Mouse (Mus musculus) hindbrain, embryonic 11.5 days (tissue): ENCODE measurements around the gene Psg16. TPM values are rescaled to one million over a fixed set of nuclear protein-coding genes. Genes with fewer than 3 reads are reported as not detected.

ENCODE experiments used
- ATAC-seq: fragments of 200-750 bp; cut with Nextera tagmentation; 2 replicates; pipeline ENCODE4 v1.8.0; 2017; ENCODE audit warnings: mild to moderate bottlenecking, moderate TSS enrichment, moderate library complexity; ENCODE audit not compliant: low FRiP score
- DNase-seq: peaks from one replicate; pipeline ENCODE4 v3.0.0-alpha.2; 2015; ENCODE audit warnings: low spot score
- H3K27ac ChIP-seq: fragments of 300-500 bp; sonication (generic); 2 replicates; pipeline ENCODE4 v1.5.1; 2014; ENCODE audit warnings: mild to moderate bottlenecking, low read depth, low read length
- H3K27me3 ChIP-seq: fragments of 300-500 bp; sonication (generic); 2 replicates; pipeline ENCODE4 v1.6.1; 2014; ENCODE audit warnings: mild to moderate bottlenecking, low read length, moderate library complexity, mixed read lengths; ENCODE audit not compliant: control insufficient read depth, insufficient read depth
- H3K36me3 ChIP-seq: fragments of 300-500 bp; sonication (generic); 2 replicates; pipeline ENCODE4 v1.6.1; 2014; ENCODE audit warnings: mild to moderate bottlenecking, low read length, moderate library complexity, mixed read lengths; ENCODE audit not compliant: control insufficient read depth, insufficient read depth
- H3K4me1 ChIP-seq: fragments of 300-500 bp; sonication (generic); replicated peaks from 2 replicates; pipeline ENCODE4 v1.6.1; 2014; ENCODE audit warnings: low read length, mixed read lengths; ENCODE audit not compliant: control insufficient read depth, insufficient read depth
- H3K4me2 ChIP-seq: fragments of 300-500 bp; sonication (generic); replicated peaks from 2 replicates; pipeline ENCODE4 v1.6.1; 2014; ENCODE audit warnings: mild to moderate bottlenecking, low read depth, low read length
- H3K4me3 ChIP-seq: fragments of 300-500 bp; sonication (generic); 2 replicates; pipeline ENCODE4 v1.5.1; 2014; ENCODE audit warnings: low read depth, low read length
- H3K9ac ChIP-seq: fragments of 300-500 bp; sonication (generic); 2 replicates; pipeline ENCODE4 v1.6.1; 2014; ENCODE audit warnings: low read depth, low read length
- H3K9me3 ChIP-seq: fragments of 300-500 bp; sonication (generic); 2 replicates; pipeline ENCODE4 v1.6.1; 2016; ENCODE audit warnings: low read length; ENCODE audit not compliant: control insufficient read depth
- WGBS: fragments of 180-500 bp; shearing (Covaris S2); extraction: QIAGEN DNeasy Blood & Tissue Kit; methylation state at CpG from one replicate; pipeline ENCODE4 v1.1.7; 2014; 5-methylcytosine and 5-hydroxymethylcytosine counted together
- polyA plus RNA-seq: library from polyadenylated mRNA; unstranded; fragments of >200 nt; fragmentation: Nextera tagmentation; extraction: Ambion mirVana; gene quantifications from 2 replicates; pipeline ENCODE4 v1.2.1, GENCODE M21; 2014

Psg16 gene
- polyA plus RNA-seq, 1 experiment from 2014 or later: 0.05 TPM

- WGBS: 9% methylated on average over 15 of the region's 17 CpGs
- H3K36me3 ChIP-seq: no peaks in the 10 kb centered on the region
- DNase-seq (peak; percentile 78), ATAC-seq (peak; percentile 45; the same call in 1 of the 2 replicates)
- H3K4me1 ChIP-seq: 0 out of 2 replicates have a peak, but pooled peaks cover 2% of the 10 kb centered on the region
- no peak overlapping the region for H3K4me2 ChIP-seq
- H3K9ac ChIP-seq: no peak overlapping the region
- H3K4me3 ChIP-seq: no peak overlapping the region
- no peak overlapping the region for H3K27ac ChIP-seq
- no peaks in the 10 kb centered on the region for H3K9me3 ChIP-seq
- peaks cover 2% of the 10 kb centered on the region; the same call in 1 of the 2 replicates for H3K27me3 ChIP-seq
These were observed 22.8 kb upstream of the Psg16 start for GRCm38 (mm10) chr7:17050933-17051594.

GRCm38 (mm10) chr7:17054325-17054989, 19.4 kb upstream of the Psg16 start:
- Histone ChIP-seq H3K4me2 (no peak overlapping the region), H3K4me3 (no peak overlapping the region), H3K9ac (no peak overlapping the region), H3K4me1 (peaks cover 14% of the 10 kb centered on the region; the same call in 1 of the 2 replicates), H3K27me3 (peaks cover 3% of the 10 kb centered on the region; the same call in 1 of the 2 replicates), H3K36me3 (no peaks in the 10 kb centered on the region), H3K27ac (no peak overlapping the region), H3K9me3 (no peaks in the 10 kb centered on the region)
- WGBS: 87% methylated on average over 15 of the region's 16 CpGs
- DNase-seq (no peak), ATAC-seq (no peak)

- no peak overlapping the region for H3K4me3 ChIP-seq
- no peak overlapping the region for H3K9ac ChIP-seq
- peaks cover 3% of the 10 kb centered on the region; the same call in 1 of the 2 replicates for H3K27me3 ChIP-seq
- no peaks in the 10 kb centered on the region for H3K36me3 ChIP-seq
- no peak overlapping the region for H3K4me2 ChIP-seq
- no peak overlapping the region for H3K27ac ChIP-seq
- WGBS: 90% methylated on average over 4 of the region's 4 CpGs
- no peaks in the 10 kb centered on the region for H3K9me3 ChIP-seq
- H3K4me1 ChIP-seq: peaks cover 14% of the 10 kb centered on the region; the same call in 1 of the 2 replicates
- DNase-seq (no peak), ATAC-seq (no peak)
These were observed 18.4 kb upstream of the Psg16 start for GRCm38 (mm10) chr7:17055287-17055946.

- peak overlapping the region; percentile 24; the same call in 1 of the 2 replicates for H3K27ac ChIP-seq
- H3K9me3 ChIP-seq: no peaks in the 10 kb centered on the region
- DNase-seq (peak; percentile 67), ATAC-seq (peak; percentile 58)
- peak overlapping the region; percentile 73 for H3K4me2 ChIP-seq
- H3K9ac ChIP-seq: peak overlapping the region; percentile 34; the same call in 1 of the 2 replicates
- H3K4me3 ChIP-seq: peak overlapping the region; percentile 41
- H3K4me1 ChIP-seq: peaks cover 14% of the 10 kb centered on the region; the same call in 1 of the 2 replicates
- H3K36me3 ChIP-seq: no peaks in the 10 kb centered on the region
- peaks cover 3% of the 10 kb centered on the region; the same call in 1 of the 2 replicates for H3K27me3 ChIP-seq
- under 1% methylated on average over 37 of the region's 42 CpGs for WGBS
These were observed 17.7 kb upstream of the Psg16 start for GRCm38 (mm10) chr7:17056081-17056581.

GRCm38 (mm10) chr7:17056601-17057523, 17.0 kb upstream of the Psg16 start:
- WGBS: 39% methylated on average over 14 of the region's 14 CpGs
- ATAC-seq: peak; percentile 12; the same call in 1 of the 2 replicates
- peak overlapping the region; percentile 73 for H3K4me2 ChIP-seq
- no peaks in the 10 kb centered on the region for H3K36me3 ChIP-seq
- no peaks in the 10 kb centered on the region for H3K9me3 ChIP-seq
- DNase-seq: peak; percentile 41
- H3K4me3 ChIP-seq: peak overlapping the region; percentile 41
- H3K9ac ChIP-seq: peak overlapping the region; percentile 34; the same call in 1 of the 2 replicates
- peaks cover 3% of the 10 kb centered on the region; the same call in 1 of the 2 replicates for H3K27me3 ChIP-seq
- H3K4me1 ChIP-seq: peaks cover 14% of the 10 kb centered on the region; the same call in 1 of the 2 replicates
- H3K27ac ChIP-seq: peak overlapping the region; percentile 24; the same call in 1 of the 2 replicates

- Histone ChIP-seq H3K27ac (peak overlapping the region; percentile 51; the same call in 1 of the 2 replicates), H3K27me3 (peaks cover 10% of the 10 kb centered on the region), H3K9ac (no peak overlapping the region), H3K4me3 (no peak overlapping the region), H3K9me3 (no peaks in the 10 kb centered on the region), H3K4me2 (peak overlapping the region; percentile 19; the same call in 1 of the 2 replicates), H3K36me3 (no peaks in the 10 kb centered on the region), H3K4me1 (peaks cover 14% of the 10 kb centered on the region; the same call in 1 of the 2 replicates)
- 4% methylated on average over 15 of the region's 16 CpGs for WGBS
- DNase-seq (peak; percentile 56), ATAC-seq (peak; percentile 41)
These were observed 15.7 kb upstream of the Psg16 start for GRCm38 (mm10) chr7:17058071-17058689.

GRCm38 (mm10) chr7:17058816-17059462, 14.9 kb upstream of the Psg16 start:
- ATAC-seq: no peak; the same call in 1 of the 2 replicates
- 68% methylated on average over 8 of the region's 8 CpGs for WGBS
- H3K27me3 ChIP-seq: peaks cover 10% of the 10 kb centered on the region

More at GRCm38 (mm10) chr7:17058816-17059462, 14.9 kb upstream of the Psg16 start:
- Histone ChIP-seq H3K9ac (no peak overlapping the region), H3K4me2 (no peak overlapping the region), H3K36me3 (no peaks in the 10 kb centered on the region), H3K4me3 (no peak overlapping the region), H3K9me3 (no peaks in the 10 kb centered on the region), H3K27ac (peak overlapping the region; percentile 51; the same call in 1 of the 2 replicates), H3K4me1 (peaks cover 14% of the 10 kb centered on the region; the same call in 1 of the 2 replicates)
- DNase-seq: peak; percentile 37
